Mouse (Mus musculus) frontal cortex, adult 2 months (tissue): ENCODE data around the gene Gm20807. TPM values are rescaled to one million over a fixed set of nuclear protein-coding genes. Genes with fewer than 3 reads are reported as not detected.
"Not testable (repeated sequence)": the region's sequence is repeated elsewhere in the genome, so short reads cannot be mapped to it uniquely, and the experiment has no call there.

Experiments used
- DNase-seq, 2 experiments: peaks; one replicate each; pipeline ENCODE4 v3.0.0; 2022; ENCODE audit warnings: low spot score in 1 of 2; ENCODE audit errors: extremely low spot score in 1 of 2
- polyA plus RNA-seq: library from polyadenylated mRNA; depleted of rRNA; stranded (reverse); fragments of >200 nt; gene quantifications from 2 replicates; pipeline ENCODE4 v1.2.3, GENCODE M21; 2012; rRNA removed

The Gm20807 gene
- not detected in 2 replicates for polyA plus RNA-seq

DNA sequence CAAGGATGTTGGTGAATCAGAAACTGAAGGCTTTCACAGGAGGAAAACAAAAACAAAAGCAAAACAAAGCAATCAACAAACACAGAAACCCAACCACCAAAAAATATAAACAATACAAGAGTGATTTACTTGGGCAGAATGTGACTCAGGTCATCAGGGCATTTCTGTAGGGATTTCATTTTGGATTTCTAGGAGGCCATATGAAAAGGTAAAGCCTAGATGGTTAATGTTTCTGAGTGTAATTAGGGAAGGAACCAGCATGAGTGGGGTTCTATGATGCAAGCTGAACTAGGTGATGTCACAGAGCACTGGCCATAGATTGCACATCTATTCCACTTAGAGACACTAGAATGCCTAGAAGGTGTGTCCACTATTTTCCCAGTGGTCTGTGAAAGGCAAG is at the start of gene Gm20807:
Gene Gm20807, plus strand, starts transcription at position 301 of the 400 bp plus-strand sequence.
- DNase-seq: not testable (repeated sequence)

Other genes starting within 250 kb of the Gm20807 start
- gene Gm21891, start 90.6 kb downstream of the Gm20807 start, polyA plus RNA-seq: not detected in 2 replicates
- gene Gm21425, start 119.1 kb downstream of the Gm20807 start, polyA plus RNA-seq: not detected in 2 replicates
- not detected in 2 replicates for gene Gm21828, start 181.0 kb downstream of the Gm20807 start, polyA plus RNA-seq
- not detected in 2 replicates for gene Gm21440, start 209.5 kb downstream of the Gm20807 start, polyA plus RNA-seq
- gene Gm21454, start 209.6 kb downstream of the Gm20807 start, polyA plus RNA-seq: not detected in 2 replicates